Mouse (Mus musculus) hindbrain, embryonic 16.5 days (tissue): ENCODE data around the gene Col16a1. TPM values are rescaled to one million over a fixed set of nuclear protein-coding genes. Genes with fewer than 3 reads are reported as not detected.

ENCODE experiments used
- ATAC-seq: fragments of 200-750 bp; cut with Nextera tagmentation; 2 replicates; pipeline ENCODE4 v1.8.0; 2017; ENCODE audit warnings: moderate TSS enrichment, moderate library complexity
- H3K27ac ChIP-seq: fragments of 300-500 bp; sonication (generic); 2 replicates; pipeline ENCODE4 v1.5.1; 2014; ENCODE audit warnings: low read depth, mild to moderate bottlenecking, control low read depth, low read length, moderate library complexity
- H3K27me3 ChIP-seq: fragments of 300-500 bp; sonication (generic); replicated peaks from 2 replicates; pipeline ENCODE4 v1.6.1; 2014; ENCODE audit warnings: low read length; ENCODE audit not compliant: control insufficient read depth, insufficient read depth
- H3K36me3 ChIP-seq: fragments of 300-500 bp; sonication (generic); 2 replicates; pipeline ENCODE4 v1.6.1; 2014; ENCODE audit warnings: mild to moderate bottlenecking, low read length, moderate library complexity, mixed read lengths; ENCODE audit not compliant: control insufficient read depth, insufficient read depth
- H3K4me1 ChIP-seq: fragments of 300-500 bp; sonication (generic); 2 replicates; pipeline ENCODE4 v1.6.1; 2014; ENCODE audit warnings: low read depth, low read length; ENCODE audit not compliant: control insufficient read depth, insufficient read depth
- H3K4me2 ChIP-seq: fragments of 300-500 bp; sonication (generic); 2 replicates; pipeline ENCODE4 v1.6.1; 2014; ENCODE audit warnings: mild to moderate bottlenecking, low read length, control low read depth, moderate library complexity
- H3K4me3 ChIP-seq: fragments of 300-500 bp; sonication (generic); 2 replicates; pipeline ENCODE4 v1.5.1; 2014; ENCODE audit warnings: mild to moderate bottlenecking, low read length, control low read depth, moderate library complexity
- H3K9ac ChIP-seq: fragments of 300-500 bp; sonication (generic); 2 replicates; pipeline ENCODE4 v1.6.1; 2014; ENCODE audit warnings: low read depth, mild to moderate bottlenecking, control low read depth, low read length, moderate library complexity
- H3K9me3 ChIP-seq: fragments of 300-500 bp; sonication (generic); 2 replicates; pipeline ENCODE4 v1.6.1; 2014; ENCODE audit warnings: mild to moderate bottlenecking, low read length, moderate library complexity; ENCODE audit not compliant: control insufficient read depth
- WGBS: fragments of 180-500 bp; shearing (Covaris S2); extraction: QIAGEN DNeasy Blood & Tissue Kit; methylation state at CpG from one replicate; pipeline ENCODE4 v1.1.7; 2014; 5-methylcytosine and 5-hydroxymethylcytosine counted together
- polyA plus RNA-seq: library from polyadenylated mRNA; unstranded; fragments of >200 nt; fragmentation: Nextera tagmentation; extraction: Ambion mirVana; gene quantifications from 2 replicates; pipeline ENCODE4 v1.2.1, GENCODE M21; 2015

Gene Col16a1
- polyA plus RNA-seq, 1 experiment from 2014 or later, result 11.8 TPM

DNA sequence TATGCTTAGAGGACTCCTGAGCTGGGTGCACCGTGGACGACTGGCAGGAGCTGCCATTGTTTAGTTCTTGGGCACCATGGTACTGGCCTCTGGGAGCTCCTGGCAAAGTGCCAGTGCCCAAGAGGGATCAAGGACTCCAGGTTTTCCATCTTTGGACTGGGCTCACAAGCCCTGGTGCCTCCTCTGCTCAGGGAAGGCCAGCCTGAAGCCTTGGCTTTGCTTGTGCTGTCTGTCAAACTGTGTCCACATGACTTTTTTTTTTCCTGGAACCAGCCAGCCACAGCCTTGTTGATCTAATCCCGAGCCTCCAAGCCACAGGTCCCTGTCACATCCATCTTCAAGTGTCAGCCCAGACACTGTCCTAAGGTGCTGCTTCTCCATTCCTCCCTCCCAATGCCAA lies 94.1 kb downstream of the Col16a1 start:
- Histone ChIP-seq H3K27ac (no peak overlapping the region), H3K36me3 (no peaks in the 10 kb centered on the region), H3K4me3 (no peak overlapping the region), H3K9me3 (no peaks in the 10 kb centered on the region), H3K27me3 (peaks cover 9% of the 10 kb centered on the region), H3K4me1 (peaks cover 14% of the 10 kb centered on the region), H3K9ac (no peak overlapping the region), H3K4me2 (no peak overlapping the region)
- ATAC-seq, result no peak
- 45% methylated on average over 3 of the region's 3 CpGs for WGBS

DNA sequence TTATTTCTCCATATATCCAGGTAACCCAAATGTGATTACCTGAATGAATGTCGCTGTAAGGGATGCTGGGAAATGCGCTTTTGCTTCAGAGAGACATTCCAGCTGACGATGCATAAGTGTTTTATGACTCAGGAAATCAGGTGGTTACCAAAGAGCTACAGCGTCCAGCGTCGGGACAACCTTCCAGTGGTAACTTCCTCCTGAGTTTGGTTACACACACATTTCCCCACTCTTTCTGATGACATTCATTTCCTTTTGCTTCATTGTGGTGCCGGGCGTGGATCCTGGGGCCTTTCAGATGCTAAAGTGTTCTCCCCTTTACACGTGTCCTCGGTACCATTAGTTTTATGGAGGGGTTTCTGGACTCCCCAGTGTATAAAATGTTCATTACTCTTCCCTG lies 100.8 kb downstream of the Col16a1 start:
- H3K36me3 ChIP-seq, result no peaks in the 10 kb centered on the region
- no peak overlapping the region for H3K4me2 ChIP-seq
- no peak overlapping the region for H3K27ac ChIP-seq
- ATAC-seq, result no peak
- H3K4me1 ChIP-seq, result no peaks in the 10 kb centered on the region
- no peaks in the 10 kb centered on the region for H3K27me3 ChIP-seq
- 85% methylated on average over 10 of the region's 10 CpGs for WGBS
- no peak overlapping the region for H3K9ac ChIP-seq
- H3K9me3 ChIP-seq, result no peaks in the 10 kb centered on the region
- H3K4me3 ChIP-seq, result no peak overlapping the region

Other genes starting within 250 kb of the Col16a1 start
- gene Ptp4a2, start 236.6 kb upstream of the Col16a1 start, polyA plus RNA-seq, result 217 and 224 TPM in 2 replicates
- not detected in 2 replicates for gene Spocd1, start 118.6 kb upstream of the Col16a1 start, polyA plus RNA-seq
- gene Adgrb2, start 63.0 kb upstream of the Col16a1 start, polyA plus RNA-seq, result 13.4 and 14.9 TPM in 2 replicates
- gene Pef1, start 54.7 kb downstream of the Col16a1 start, polyA plus RNA-seq, result 69.0 and 71.3 TPM in 2 replicates
- gene Hcrtr1, start 91.5 kb downstream of the Col16a1 start, polyA plus RNA-seq, result 5.7 and 8.6 TPM in 2 replicates
- gene Tinagl1, start 127.3 kb downstream of the Col16a1 start, polyA plus RNA-seq, result 10.0 and 12.5 TPM in 2 replicates
- gene Gm853, start 174.6 kb downstream of the Col16a1 start, polyA plus RNA-seq, result 1.3 and 1.4 TPM in 2 replicates
- 31.9 and 38.7 TPM in 2 replicates for gene Serinc2, start 231.4 kb downstream of the Col16a1 start, polyA plus RNA-seq